ENCODE assay signal across 13 mouse cellular contexts in the genomic region with DNA sequence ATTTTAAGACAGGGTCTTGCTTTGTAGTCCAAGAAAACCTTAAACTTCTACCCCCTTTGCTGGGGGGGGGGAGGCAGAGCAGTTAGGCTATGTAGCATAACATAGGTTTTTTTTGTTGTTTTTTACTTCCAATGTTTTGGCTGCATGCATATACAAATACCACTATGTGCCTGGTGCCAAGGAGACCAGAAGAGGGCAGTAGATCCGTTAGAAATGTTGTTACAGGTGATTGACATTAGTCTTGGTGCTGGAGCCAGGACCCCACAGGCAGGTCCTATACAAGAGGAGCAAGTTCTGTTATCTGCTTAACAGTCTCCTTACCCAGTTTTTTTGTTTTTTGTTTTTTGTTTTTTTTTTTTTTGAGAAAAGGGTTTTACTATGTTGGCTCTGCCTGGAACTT. TPM values are rescaled to one million over a fixed set of nuclear protein-coding genes. Genes with fewer than 3 reads are reported as not detected.
A peak's percentile ranks its signal among the peaks of the same experiment; 100 is the strongest.
DNase-seq lines count a peak whose midpoint lies in the region; ATAC-seq and TF ChIP-seq lines count a peak whose summit lies in the region.
"Had no signal": no experiment of that assay in that cellular context is flagged by ENCODE, and none has a peak within 500 bp of the region (broad histone marks: within the 10 kb centered on the region; RNA-seq: fewer than 3 reads in every experiment).

No protein-coding gene starts in this region.

- no peak overlapping the region for H3K4me2 ChIP-seq in hindbrain, postnatal 0 days (ENCODE audit: low read depth, low read length)
- H3K4me2 ChIP-seq in hindbrain, embryonic 11.5 days (replicated peaks; ENCODE audit: low read depth, low read length), result no peak overlapping the region
- no peak overlapping the region for H3K4me2 ChIP-seq in forebrain, embryonic 15.5 days (replicated peaks)
- H3K4me2 ChIP-seq: embryonic facial prominence, embryonic 15.5 days had no signal

- no peak for TF ChIP-seq POLR2A in thymus, adult 2 months (IDR thresholded peaks at IDR 0.05; ENCODE audit: control insufficient read depth, extremely low read depth, insufficient read depth, low read length, poor library complexity)

- H3K9ac ChIP-seq in hindbrain, postnatal 0 days (replicated peaks; ENCODE audit: low read length), result no peak overlapping the region
- H3K9ac ChIP-seq in hindbrain, embryonic 11.5 days (ENCODE audit: low read depth, low read length), result no peak overlapping the region
- no peak overlapping the region for H3K9ac ChIP-seq in forebrain, embryonic 15.5 days (replicated peaks)
- H3K9ac ChIP-seq: embryonic facial prominence, embryonic 15.5 days had no signal

- no peak overlapping the region for H3K4me3 ChIP-seq in hindbrain, postnatal 0 days (ENCODE audit: low read length)
- no peak overlapping the region for H3K4me3 ChIP-seq in hindbrain, embryonic 11.5 days (ENCODE audit: low read depth, low read length)
- H3K4me3 ChIP-seq in thymus, adult 2 months (ENCODE audit: control insufficient read depth, insufficient read depth, low read length), result no peak overlapping the region
- H3K4me3 ChIP-seq in embryonic facial prominence, embryonic 10.5 days, result no peak overlapping the region
- H3K4me3 ChIP-seq in forebrain, embryonic 15.5 days, result no peak overlapping the region
- H3K4me3 ChIP-seq: embryonic facial prominence, embryonic 15.5 days had no signal

- no peaks in the 10 kb centered on the region for H3K4me1 ChIP-seq in hindbrain, postnatal 0 days (ENCODE audit: insufficient read depth, low read length)
- no peaks in the 10 kb centered on the region for H3K4me1 ChIP-seq in hindbrain, embryonic 11.5 days (replicated peaks; ENCODE audit: control insufficient read depth, insufficient read depth, low read length)
- H3K4me1 ChIP-seq in thymus, adult 2 months (replicated peaks; ENCODE audit: control insufficient read depth, insufficient read depth, low read length), result peaks cover 2% of the 10 kb centered on the region; the same call in 1 of the 2 replicates
- H3K4me1 ChIP-seq in embryonic facial prominence, embryonic 10.5 days, result peaks cover 20% of the 10 kb centered on the region
- H3K4me1 ChIP-seq in forebrain, embryonic 15.5 days, result peaks cover 15% of the 10 kb centered on the region

- DNase-seq in hindbrain, postnatal 0 days (ENCODE audit: low spot score), result peak; percentile 28
- no peak for DNase-seq in hindbrain, embryonic 11.5 days (ENCODE audit: low spot score)
- DNase-seq in thymus, adult 2 months, result peak; percentile 24
- no peak for DNase-seq in thymus, postnatal 10 days (ENCODE audit: low spot score in 2 of 2)
- peak; percentile 26 for DNase-seq in embryonic facial prominence, embryonic 10.5 days (ENCODE audit: low spot score)
- DNase-seq in thymus, postnatal 4 days, result peak; percentile 29
- no peak for DNase-seq in urinary bladder, postnatal 25 days (ENCODE audit: low spot score)
- DNase-seq: gastrocnemius, postnatal 10 days; kidney, postnatal 10 days; lung, postnatal 14 days; right cerebral cortex, postnatal 14 days had no signal

- WGBS in hindbrain, postnatal 0 days, result 11% methylated on average over 1 of the region's 1 CpGs
- 4% methylated on average over 1 of the region's 1 CpGs for WGBS in hindbrain, embryonic 11.5 days
- 57% methylated on average over 1 of the region's 1 CpGs for WGBS in thymus, adult 2 months
- WGBS in embryonic facial prominence, embryonic 10.5 days, result 11% methylated on average over 1 of the region's 1 CpGs
- WGBS in forebrain, embryonic 15.5 days, result 11% methylated on average over 1 of the region's 1 CpGs

- ATAC-seq in hindbrain, postnatal 0 days, result no peak
- ATAC-seq in hindbrain, embryonic 11.5 days (ENCODE audit: low FRiP score), result no peak
- no peak for ATAC-seq in forebrain, embryonic 15.5 days (replicated peaks)

- TF ChIP-seq CTCF in hindbrain, postnatal 0 days (IDR thresholded peaks at IDR 0.05; ENCODE audit: low read depth), result peak; percentile 41
- TF ChIP-seq CTCF in thymus, adult 2 months (IDR thresholded peaks at IDR 0.05; ENCODE audit: borderline replicate concordance, control insufficient read depth, extremely low read depth, insufficient read depth, low read length, poor library complexity), result no peak

- no peaks in the 10 kb centered on the region for H3K27me3 ChIP-seq in hindbrain, postnatal 0 days (ENCODE audit: insufficient read depth, low read length)
- no peaks in the 10 kb centered on the region for H3K27me3 ChIP-seq in hindbrain, embryonic 11.5 days (ENCODE audit: control insufficient read depth, insufficient read depth, low read length)
- no peaks in the 10 kb centered on the region for H3K27me3 ChIP-seq in thymus, adult 2 months (ENCODE audit: control insufficient read depth, insufficient read depth, low read length)
- no peaks in the 10 kb centered on the region for H3K27me3 ChIP-seq in embryonic facial prominence, embryonic 10.5 days (replicated peaks; ENCODE audit: low read depth, poor library complexity, severe bottlenecking)
- no peaks in the 10 kb centered on the region for H3K27me3 ChIP-seq in forebrain, embryonic 15.5 days
- H3K27me3 ChIP-seq: embryonic facial prominence, embryonic 15.5 days had no signal

- H3K9me3 ChIP-seq in hindbrain, postnatal 0 days (ENCODE audit: low read length), result no peaks in the 10 kb centered on the region
- H3K9me3 ChIP-seq in hindbrain, embryonic 11.5 days (ENCODE audit: control insufficient read depth, low read length), result no peaks in the 10 kb centered on the region
- no peaks in the 10 kb centered on the region for H3K9me3 ChIP-seq in embryonic facial prominence, embryonic 10.5 days
- no peaks in the 10 kb centered on the region for H3K9me3 ChIP-seq in forebrain, embryonic 15.5 days
- H3K9me3 ChIP-seq: embryonic facial prominence, embryonic 15.5 days had no signal

- H3K27ac ChIP-seq in hindbrain, postnatal 0 days, result no peak overlapping the region
- H3K27ac ChIP-seq in hindbrain, embryonic 11.5 days (ENCODE audit: low read depth, low read length), result no peak overlapping the region
- H3K27ac ChIP-seq in thymus, adult 2 months (ENCODE audit: control insufficient read depth, insufficient read depth, low read length), result no peak overlapping the region
- no peak overlapping the region for H3K27ac ChIP-seq in embryonic facial prominence, embryonic 10.5 days (replicated peaks)
- H3K27ac ChIP-seq in forebrain, embryonic 15.5 days (replicated peaks), result no peak overlapping the region
- H3K27ac ChIP-seq: embryonic facial prominence, embryonic 15.5 days had no signal

- H3K36me3 ChIP-seq in hindbrain, postnatal 0 days (ENCODE audit: insufficient read depth, low read length), result peaks cover 38% of the 10 kb centered on the region
- peaks cover 18% of the 10 kb centered on the region for H3K36me3 ChIP-seq in hindbrain, embryonic 11.5 days (ENCODE audit: control insufficient read depth, insufficient read depth, low read length)
- H3K36me3 ChIP-seq in thymus, adult 2 months (ENCODE audit: control insufficient read depth, insufficient read depth, low read length), result peaks cover 42% of the 10 kb centered on the region
- H3K36me3 ChIP-seq in embryonic facial prominence, embryonic 10.5 days (replicated peaks), result peaks cover 64% of the 10 kb centered on the region
- peaks cover 38% of the 10 kb centered on the region for H3K36me3 ChIP-seq in forebrain, embryonic 15.5 days

RNA-seq across cellular contexts. Expression of gene Isy1, which starts 3.7 kb away (rescaled TPM):
- 7.9 and 11.3 TPM in 2 replicates for total RNA-seq in hindbrain, postnatal 0 days (2014; rRNA removed)
- 27.4 and 31.5 TPM in 2 replicates for polyA plus RNA-seq in hindbrain, postnatal 0 days (2015; fragmentation: Nextera tagmentation; extraction: Ambion mirVana)
- polyA plus RNA-seq in hindbrain, embryonic 11.5 days (2014; fragmentation: Nextera tagmentation; extraction: Ambion mirVana), result 57.7 and 61.7 TPM in 2 replicates
- polyA plus RNA-seq in thymus, adult 2 months (2012; rRNA removed), result 50.7 and 51.1 TPM in 2 replicates
- 69.4 and 69.8 TPM in 2 replicates for polyA plus RNA-seq in embryonic facial prominence, embryonic 10.5 days (2016; fragmentation: Nextera tagmentation; extraction: Ambion mirVana)
- 37.8 and 38.7 TPM in 2 replicates for polyA plus RNA-seq in forebrain, embryonic 15.5 days (2015; fragmentation: Nextera tagmentation; extraction: Ambion mirVana)

RNA-seq across cellular contexts. Expression of gene Gm45140, which starts 6.7 kb away (rescaled TPM):
- total RNA-seq in hindbrain, postnatal 0 days (2014; rRNA removed), result 0.54 TPM in 1 of 2 replicates, not detected in the other
- 1.5 and 2.0 TPM in 2 replicates for polyA plus RNA-seq in hindbrain, postnatal 0 days (2015; fragmentation: Nextera tagmentation; extraction: Ambion mirVana)
- polyA plus RNA-seq in hindbrain, embryonic 11.5 days (2014; fragmentation: Nextera tagmentation; extraction: Ambion mirVana), result 3.2 and 3.8 TPM in 2 replicates
- 0.56 and 1.2 TPM in 2 replicates for polyA plus RNA-seq in thymus, adult 2 months (2012; rRNA removed)
- 2.8 and 3.2 TPM in 2 replicates for polyA plus RNA-seq in embryonic facial prominence, embryonic 10.5 days (2016; fragmentation: Nextera tagmentation; extraction: Ambion mirVana)
- 3.6 and 3.7 TPM in 2 replicates for polyA plus RNA-seq in forebrain, embryonic 15.5 days (2015; fragmentation: Nextera tagmentation; extraction: Ambion mirVana)

RNA-seq across cellular contexts. Expression of gene Cnbp, which starts 8.7 kb away (rescaled TPM):
- total RNA-seq in hindbrain, postnatal 0 days (2014; rRNA removed), result 196 and 209 TPM in 2 replicates
- 660 and 682 TPM in 2 replicates for polyA plus RNA-seq in hindbrain, postnatal 0 days (2015; fragmentation: Nextera tagmentation; extraction: Ambion mirVana)
- 1,125 and 1,154 TPM in 2 replicates for polyA plus RNA-seq in hindbrain, embryonic 11.5 days (2014; fragmentation: Nextera tagmentation; extraction: Ambion mirVana)
- 302 and 311 TPM in 2 replicates for polyA plus RNA-seq in thymus, adult 2 months (2012; rRNA removed)
- polyA plus RNA-seq in embryonic facial prominence, embryonic 10.5 days (2016; fragmentation: Nextera tagmentation; extraction: Ambion mirVana), result 1,409 and 1,454 TPM in 2 replicates
- 741 and 747 TPM in 2 replicates for polyA plus RNA-seq in forebrain, embryonic 15.5 days (2015; fragmentation: Nextera tagmentation; extraction: Ambion mirVana)

RNA-seq across cellular contexts. Expression of gene Rab43, which starts 30.3 kb away (rescaled TPM):
- 18.6 and 27.3 TPM in 2 replicates for total RNA-seq in hindbrain, postnatal 0 days (2014; rRNA removed)
- polyA plus RNA-seq in hindbrain, postnatal 0 days (2015; fragmentation: Nextera tagmentation; extraction: Ambion mirVana), result 7.4 and 8.0 TPM in 2 replicates
- 5.0 and 6.8 TPM in 2 replicates for polyA plus RNA-seq in hindbrain, embryonic 11.5 days (2014; fragmentation: Nextera tagmentation; extraction: Ambion mirVana)
- polyA plus RNA-seq in thymus, adult 2 months (2012; rRNA removed), result 54.4 and 56.0 TPM in 2 replicates
- polyA plus RNA-seq in embryonic facial prominence, embryonic 10.5 days (2016; fragmentation: Nextera tagmentation; extraction: Ambion mirVana), result 4.1 and 5.5 TPM in 2 replicates
- polyA plus RNA-seq in forebrain, embryonic 15.5 days (2015; fragmentation: Nextera tagmentation; extraction: Ambion mirVana), result 6.9 and 8.0 TPM in 2 replicates

RNA-seq across cellular contexts. Expression of gene Copg1, which starts 45.4 kb away (rescaled TPM):
- 242 and 247 TPM in 2 replicates for total RNA-seq in hindbrain, postnatal 0 days (2014; rRNA removed)
- polyA plus RNA-seq in hindbrain, postnatal 0 days (2015; fragmentation: Nextera tagmentation; extraction: Ambion mirVana), result 200 and 216 TPM in 2 replicates
- polyA plus RNA-seq in hindbrain, embryonic 11.5 days (2014; fragmentation: Nextera tagmentation; extraction: Ambion mirVana), result 128 and 138 TPM in 2 replicates
- polyA plus RNA-seq in thymus, adult 2 months (2012; rRNA removed), result 69.3 and 72.4 TPM in 2 replicates
- polyA plus RNA-seq in embryonic facial prominence, embryonic 10.5 days (2016; fragmentation: Nextera tagmentation; extraction: Ambion mirVana), result 157 and 159 TPM in 2 replicates
- 159 and 164 TPM in 2 replicates for polyA plus RNA-seq in forebrain, embryonic 15.5 days (2015; fragmentation: Nextera tagmentation; extraction: Ambion mirVana)

Comparison
In these comparisons a context has a peak if more than half of its experiments do, and no peak if none do; other contexts are left out.
1. DNase-seq: peak in hindbrain, postnatal 0 days (single experiment), thymus, adult 2 months (single experiment), embryonic facial prominence, embryonic 10.5 days (single experiment) and thymus, postnatal 4 days (single experiment); none in hindbrain, embryonic 11.5 days (single experiment), thymus, postnatal 10 days (0 of 2) and urinary bladder, postnatal 25 days (single experiment).